Mouse (Mus musculus): ENCODE measurements at regions not wholly inside any gene's neighbourhood (a gene's known extent, or its start where the extent isn't known, plus 50 kb on each side); places are given as distances from the start of the nearest gene placed in this dataset.

DNA sequence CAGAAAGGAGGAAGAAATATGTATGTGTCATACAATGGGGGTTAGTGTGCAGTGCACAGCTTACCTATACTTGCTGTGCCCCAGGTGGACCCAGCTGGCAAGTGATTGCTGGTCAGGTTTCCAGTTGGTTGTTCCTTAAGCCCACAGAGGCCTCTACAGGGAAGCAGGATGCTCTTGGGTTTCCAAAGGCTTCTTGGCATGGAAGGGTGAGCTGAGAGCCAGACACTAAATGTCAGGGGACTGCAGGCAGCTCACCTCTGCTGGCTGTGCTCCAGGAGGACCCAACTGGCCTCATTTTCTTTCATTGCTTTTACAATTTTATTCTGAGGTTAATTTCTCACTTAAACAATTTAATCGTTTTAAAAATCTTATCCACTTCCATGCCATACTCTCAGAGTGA, 108.1 kb downstream of the Gm10184 start:
- no peak for DNase-seq

DNA sequence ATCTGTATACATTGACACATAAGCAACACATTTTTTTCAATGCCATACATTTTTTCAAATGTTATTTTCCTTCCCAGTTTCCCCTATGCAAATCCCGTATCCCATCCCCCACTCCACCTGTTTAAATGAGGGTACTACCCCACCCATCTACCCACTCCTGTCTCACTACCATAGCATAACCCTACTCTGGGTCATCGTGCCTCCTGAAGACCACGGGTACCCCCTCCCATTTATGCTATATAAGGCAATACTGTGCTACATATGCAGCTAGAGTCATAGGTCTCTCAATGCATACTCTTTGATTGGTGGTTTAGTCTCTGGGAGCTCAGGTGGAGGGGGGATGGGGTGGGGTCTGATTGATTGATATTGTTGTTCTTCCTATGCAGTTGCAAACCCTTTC, 132.7 kb downstream of the Gm10184 start:
- DNase-seq: no peak

DNA sequence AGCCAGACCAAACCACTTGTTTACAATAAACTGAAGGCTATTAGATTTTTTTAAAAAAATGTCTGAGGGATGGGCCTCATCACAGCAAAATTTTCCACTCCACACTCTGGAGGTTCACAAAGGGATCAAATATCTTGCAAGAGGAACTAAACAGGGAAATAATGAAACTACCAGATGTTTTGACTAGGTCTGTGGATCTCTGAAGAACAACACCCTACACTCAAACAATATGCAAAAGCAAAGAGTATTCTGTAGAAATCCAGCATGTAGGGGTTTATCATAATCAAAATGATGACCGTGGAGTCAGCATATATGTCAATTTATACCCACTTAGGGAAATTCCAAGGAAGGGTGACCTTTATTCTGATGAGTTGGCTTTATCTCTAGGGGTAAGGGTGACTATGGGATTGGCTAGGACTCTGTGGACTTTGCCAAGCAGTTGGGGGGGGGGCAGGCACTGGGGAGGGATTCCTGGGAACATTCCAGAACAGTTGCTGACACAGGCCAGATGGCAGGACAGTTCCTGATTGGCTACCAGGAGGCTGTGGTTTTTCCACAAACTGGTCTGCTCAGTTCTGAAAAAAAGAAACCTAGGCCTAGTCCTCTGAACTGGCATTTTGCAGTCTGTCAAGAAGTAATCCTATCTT, 143.9 kb downstream of the Gm10184 start:
- peak; percentile 8 for DNase-seq

GRCm38 (mm10) chr17:89737418-89737817, 172.8 kb downstream of the Gm10184 start:
- no peak for DNase-seq

GRCm38 (mm10) chr17:89725534-89725933, 184.7 kb downstream of the Gm10184 start:
- no peak for DNase-seq

GRCm38 (mm10) chr17:89681798-89682197, 228.5 kb downstream of the Gm10184 start:
- DNase-seq: no peak

GRCm38 (mm10) chr17:89658326-89658725, 251.9 kb downstream of the Gm10184 start:
- DNase-seq: no peak

- no peak for DNase-seq
Measured at GRCm38 (mm10) chr17:89656211-89656610, 254.0 kb downstream of the Gm10184 start.

DNA sequence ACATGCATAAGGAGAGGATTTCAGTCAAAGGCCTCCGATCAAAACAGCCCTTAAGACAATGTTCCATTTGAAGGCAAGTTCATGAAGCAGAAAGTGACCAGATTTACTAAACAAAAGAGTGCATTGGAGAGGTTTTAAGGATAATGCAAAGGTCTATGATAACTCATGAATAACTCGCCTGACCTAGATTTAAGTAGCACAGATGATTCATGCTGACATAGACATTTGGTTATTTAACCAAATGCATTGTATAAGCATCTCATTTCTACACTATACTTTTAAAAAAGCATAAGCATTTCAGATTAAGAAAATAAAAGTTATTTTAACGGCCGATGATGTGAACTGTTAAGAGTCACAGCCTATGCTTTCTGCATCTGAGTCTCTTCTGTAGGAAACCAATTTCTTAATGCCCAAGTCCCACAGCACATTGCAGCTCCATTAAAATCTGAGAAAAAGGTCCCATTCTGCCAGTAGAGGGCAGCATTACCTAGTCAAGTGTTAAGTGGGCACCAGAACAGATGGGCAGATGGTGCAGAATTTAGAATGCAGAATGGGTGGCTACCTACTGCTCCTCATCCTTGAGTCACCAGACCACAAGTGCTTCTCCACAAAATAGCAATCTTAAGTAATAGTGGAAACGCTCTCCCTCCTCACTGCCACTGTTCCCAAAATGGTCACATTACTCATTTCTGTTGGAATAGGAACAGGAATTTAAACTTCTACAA, 256.0 kb downstream of the Gm10184 start:
- peak; percentile 32 for DNase-seq

DNA sequence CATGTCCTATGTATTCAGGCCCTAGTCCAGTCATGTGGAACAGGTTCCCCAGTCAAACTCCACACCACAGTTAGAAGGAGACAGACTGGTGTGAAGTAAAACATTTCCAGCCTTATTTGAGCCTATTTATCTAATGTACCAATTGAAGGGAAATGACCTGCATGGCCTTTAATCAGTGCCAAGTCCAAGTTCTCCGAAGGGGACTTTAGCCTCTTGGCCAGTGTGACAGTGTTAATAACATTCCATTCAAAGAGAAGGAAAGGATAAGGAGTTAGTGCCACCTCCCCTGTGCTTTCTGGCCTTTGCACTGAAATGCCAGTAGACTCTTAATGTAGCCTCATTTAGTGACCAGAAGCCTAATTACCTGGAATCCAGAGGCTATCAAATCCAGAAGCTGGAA, 264.2 kb downstream of the Gm10184 start:
- no peak for DNase-seq
